Mouse (Mus musculus) kidney, embryonic 16.5 days (tissue): Measurements from ENCODE around the gene Utp3. TPM values are rescaled to one million over a fixed set of nuclear protein-coding genes. Genes with fewer than 3 reads are reported as not detected.
"Not testable (repeated sequence)": the region's sequence is repeated elsewhere in the genome, so short reads cannot be mapped to it uniquely, and the experiment has no call there.

Source experiments
- ATAC-seq: fragments of 200-750 bp; cut with Nextera tagmentation; 2 replicates; pipeline ENCODE4 v1.8.0; 2017; ENCODE audit warnings: moderate TSS enrichment; ENCODE audit not compliant: low FRiP score, low TSS enrichment
- H3K27ac ChIP-seq: fragments of 300-500 bp; sonication (generic); 2 replicates; pipeline ENCODE4 v1.5.1; 2014; ENCODE audit warnings: low read length
- H3K27me3 ChIP-seq: fragments of 300-500 bp; sonication (generic); 2 replicates; pipeline ENCODE4 v1.6.1; 2014; ENCODE audit warnings: low read length, control low read depth, mixed read lengths; ENCODE audit not compliant: insufficient read depth
- H3K36me3 ChIP-seq: fragments of 300-500 bp; sonication (generic); 2 replicates; pipeline ENCODE4 v1.6.1; 2014; ENCODE audit warnings: low read length, control low read depth, mixed read lengths; ENCODE audit not compliant: insufficient read depth
- H3K4me1 ChIP-seq: fragments of 300-500 bp; sonication (generic); 2 replicates; pipeline ENCODE4 v1.6.1; 2014; ENCODE audit warnings: low read length, control low read depth, mixed read lengths; ENCODE audit not compliant: insufficient read depth
- H3K4me2 ChIP-seq: fragments of 300-500 bp; sonication (generic); replicated peaks from 2 replicates; pipeline ENCODE4 v1.6.1; 2014; ENCODE audit warnings: low read depth, low read length
- H3K4me3 ChIP-seq: fragments of 300-500 bp; sonication (generic); 2 replicates; pipeline ENCODE4 v1.5.1; 2014; ENCODE audit warnings: mild to moderate bottlenecking, low read length
- H3K9ac ChIP-seq: fragments of 300-500 bp; sonication (generic); replicated peaks from 2 replicates; pipeline ENCODE4 v1.6.1; 2014; ENCODE audit warnings: low read length
- H3K9me3 ChIP-seq: fragments of 300-500 bp; sonication (generic); 2 replicates; pipeline ENCODE4 v1.6.1; 2016; ENCODE audit warnings: low read length, control low read depth
- WGBS: fragments of 180-500 bp; shearing (Covaris S2); extraction: QIAGEN DNeasy Blood & Tissue Kit; methylation state at CpG from one replicate; pipeline ENCODE4 v1.1.7; 2014; 5-methylcytosine and 5-hydroxymethylcytosine counted together
- polyA plus RNA-seq: library from polyadenylated mRNA; unstranded; fragments of >200 nt; fragmentation: Nextera tagmentation; extraction: Ambion mirVana; gene quantifications from 2 replicates; pipeline ENCODE4 v1.2.1, GENCODE M21; 2015

Gene Utp3
- 73.1 and 78.0 TPM in 2 replicates for polyA plus RNA-seq

DNA sequence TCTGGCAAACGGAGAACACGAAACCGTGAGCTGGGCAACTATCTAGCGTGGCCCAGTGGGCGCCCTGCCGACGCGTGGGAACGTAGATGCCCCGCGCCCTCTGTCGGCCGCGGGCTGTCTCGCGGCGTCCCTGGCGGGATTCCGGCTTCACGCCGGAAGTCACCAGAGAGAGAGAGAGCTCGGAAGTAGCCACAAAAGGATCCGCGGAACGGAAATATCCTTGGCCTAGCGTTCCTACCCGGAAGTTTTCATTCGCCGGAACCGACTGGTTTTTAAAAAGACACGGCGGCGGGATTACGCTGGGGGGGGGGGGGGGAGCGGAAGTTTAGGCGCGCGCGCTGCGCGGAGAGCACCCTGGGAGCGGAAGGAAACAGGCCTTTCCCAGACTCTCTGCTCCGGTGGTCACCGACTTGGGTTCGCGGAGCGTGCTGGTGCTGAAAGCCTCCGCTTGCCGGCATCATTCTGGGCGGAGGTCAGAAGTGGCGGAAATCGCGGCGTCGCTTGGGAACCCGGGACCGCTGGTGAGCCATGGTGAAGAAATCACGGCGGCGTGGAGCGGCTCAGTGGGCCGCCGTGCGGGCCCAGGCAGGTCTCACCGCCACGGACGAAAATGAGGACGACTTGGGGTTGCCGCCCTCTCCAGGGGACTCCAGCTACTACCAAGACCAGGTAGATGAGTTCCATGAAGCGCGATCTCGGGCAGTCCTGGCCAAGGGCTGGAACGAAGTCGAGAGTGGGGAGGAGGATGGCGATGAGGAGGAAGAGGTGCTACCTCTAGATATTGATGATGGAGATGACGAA is at the start of gene Utp3:
Utp3 (plus strand) TSS at position 377 of the 801 bp plus-strand sequence.
- peak within 1 kb of the TSS; percentile 93 for H3K4me2 ChIP-seq
- H3K36me3 ChIP-seq = peaks cover 8% of the 10 kb centered on the region; the same call in 1 of the 2 replicates
- peak within 1 kb of the TSS; percentile 98 for H3K27ac ChIP-seq
- ATAC-seq = peak; percentile 98
- H3K9ac ChIP-seq = peak within 1 kb of the TSS; percentile 95
- H3K4me3 ChIP-seq = peak within 1 kb of the TSS; percentile 72
- H3K9me3 ChIP-seq = no peaks in the 10 kb centered on the region
- 0% methylated on average over 59 of the region's 76 CpGs for WGBS
- H3K4me1 ChIP-seq = peaks cover 16% of the 10 kb centered on the region
- no peaks in the 10 kb centered on the region for H3K27me3 ChIP-seq

DNA sequence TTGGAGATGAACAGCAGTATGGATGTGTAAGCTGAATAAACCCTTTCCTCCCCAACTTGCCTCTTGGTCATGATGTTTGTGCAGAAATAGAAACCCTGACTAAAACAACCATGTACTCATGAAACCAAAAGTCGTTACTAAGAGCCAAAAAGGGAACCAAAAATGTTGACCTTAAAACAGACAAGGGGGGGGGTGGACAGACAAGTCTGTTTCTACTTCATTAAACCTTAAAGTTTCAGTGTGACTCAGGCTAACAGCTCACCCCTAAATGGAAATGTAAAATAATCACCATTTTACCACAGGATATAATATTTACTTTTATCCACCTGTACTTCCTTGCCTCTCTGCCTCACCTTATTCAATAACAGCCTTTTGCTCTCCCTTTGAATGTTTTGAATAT is 45.7 kb upstream of the Utp3 start:
- 48% methylated on average over 1 of the region's 1 CpGs for WGBS
- H3K4me3 ChIP-seq = no peak overlapping the region
- no peak overlapping the region for H3K27ac ChIP-seq
- no peaks in the 10 kb centered on the region for H3K27me3 ChIP-seq
- no peaks in the 10 kb centered on the region for H3K9me3 ChIP-seq
- no peaks in the 10 kb centered on the region for H3K4me1 ChIP-seq
- no peaks in the 10 kb centered on the region for H3K36me3 ChIP-seq
- no peak for ATAC-seq
- no peak overlapping the region for H3K9ac ChIP-seq
- H3K4me2 ChIP-seq = no peak overlapping the region

DNA sequence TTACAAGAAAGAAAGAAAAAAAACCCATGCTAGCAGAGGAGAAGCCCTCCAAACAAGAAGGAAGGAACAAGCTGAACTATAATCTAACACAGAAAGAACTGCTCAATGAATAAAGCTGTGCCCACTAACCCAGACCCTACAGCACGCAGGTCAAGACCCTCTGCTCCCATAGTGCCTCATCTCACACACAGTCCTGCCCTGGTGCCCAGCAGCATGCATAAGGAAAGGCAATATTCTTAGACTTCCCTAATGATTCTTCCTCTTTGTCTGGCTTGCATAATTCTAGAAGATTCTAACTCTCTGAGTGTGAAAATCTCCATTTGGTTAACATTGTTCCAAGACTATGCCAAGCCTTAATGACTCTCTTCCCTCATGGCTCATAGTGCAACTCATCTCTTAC is 45.3 kb upstream of the Utp3 start:
- Histone ChIP-seq H3K9ac (no peak overlapping the region), H3K4me3 (no peak overlapping the region), H3K9me3 (no peaks in the 10 kb centered on the region), H3K4me1 (no peaks in the 10 kb centered on the region), H3K4me2 (no peak overlapping the region), H3K27ac (no peak overlapping the region), H3K36me3 (no peaks in the 10 kb centered on the region), H3K27me3 (no peaks in the 10 kb centered on the region)
- WGBS = 88% methylated on average over 1 of the region's 1 CpGs
- no peak for ATAC-seq

DNA sequence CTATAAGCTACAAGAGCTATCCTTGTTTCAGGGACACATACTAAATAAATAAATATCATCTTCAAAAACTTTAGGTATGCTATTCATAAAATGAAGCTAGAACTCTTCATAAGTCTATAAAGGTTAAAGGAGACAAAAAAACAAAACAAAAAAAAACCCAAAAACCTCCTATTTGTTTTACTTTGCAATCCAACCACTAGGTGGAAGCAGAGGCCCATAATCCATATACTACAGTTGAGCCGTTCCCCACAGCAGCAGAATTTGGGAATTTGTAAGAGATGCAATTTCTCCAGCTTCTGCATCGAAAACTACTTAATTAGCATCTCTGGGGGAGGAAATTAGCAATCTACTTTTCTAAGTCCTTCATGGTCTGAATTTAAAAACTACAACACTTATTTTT is 35.0 kb upstream of the Utp3 start:
- Histone ChIP-seq H3K9ac (no peak overlapping the region), H3K4me1 (no peaks in the 10 kb centered on the region), H3K27me3 (no peaks in the 10 kb centered on the region), H3K4me3 (no peak overlapping the region), H3K4me2 (no peak overlapping the region), H3K27ac (no peak overlapping the region), H3K36me3 (no peaks in the 10 kb centered on the region), H3K9me3 (no peaks in the 10 kb centered on the region)
- no peak; the same call in 1 of the 2 replicates for ATAC-seq
- WGBS = 3% methylated on average over 2 of the region's 2 CpGs

DNA sequence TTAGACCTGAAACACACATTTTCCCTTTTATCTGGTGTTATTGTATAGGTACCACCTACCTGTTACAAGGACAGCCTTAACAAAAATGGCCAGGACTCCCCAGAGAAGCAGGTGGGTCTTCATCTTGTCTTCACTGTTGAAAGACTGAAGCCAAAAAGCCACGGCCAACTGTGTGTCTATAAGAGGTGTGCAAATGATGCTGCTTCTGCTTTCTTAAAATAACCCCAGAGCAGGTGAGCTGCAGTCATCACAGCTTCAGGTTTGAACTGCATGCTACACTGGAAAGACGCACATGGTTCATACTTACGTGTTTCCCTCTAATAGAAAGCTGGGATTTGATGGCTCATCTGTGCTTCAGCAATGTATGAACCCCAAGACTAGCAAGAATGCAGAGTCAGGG is 26.6 kb upstream of the Utp3 start, which contains the start of gene Jchain:
Jchain (minus strand) TSS at position 235 of the 400 bp plus-strand sequence.
- 88% methylated on average over 3 of the region's 3 CpGs for WGBS
- Histone ChIP-seq H3K9ac (no peak within 1 kb of the TSS), H3K27ac (no peak within 1 kb of the TSS), H3K27me3 (no peaks in the 10 kb centered on the region), H3K4me3 (no peak within 1 kb of the TSS), H3K9me3 (no peaks in the 10 kb centered on the region), H3K4me1 (no peaks in the 10 kb centered on the region), H3K36me3 (no peaks in the 10 kb centered on the region), H3K4me2 (no peak within 1 kb of the TSS)
- ATAC-seq = no peak

DNA sequence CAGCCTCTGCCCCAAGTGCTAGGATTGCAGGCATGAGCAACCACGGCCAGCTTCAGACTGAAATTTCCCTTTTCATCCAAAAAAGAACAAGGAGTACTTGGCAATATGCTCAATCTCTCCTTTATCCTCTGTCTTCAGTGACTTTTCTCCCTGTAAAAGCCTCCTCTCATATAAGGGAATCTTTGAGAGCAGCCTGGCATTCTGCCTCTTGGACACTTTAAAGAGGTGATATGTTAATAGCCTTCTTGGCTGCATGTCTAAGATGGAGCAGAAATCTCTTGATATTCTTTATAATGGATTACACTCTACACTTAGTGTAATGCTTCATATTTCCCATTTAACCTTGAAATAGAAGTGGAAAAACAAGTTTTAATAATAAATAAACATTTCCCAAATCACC is 23.4 kb upstream of the Utp3 start:
- no peak overlapping the region for H3K27ac ChIP-seq
- H3K27me3 ChIP-seq = no peaks in the 10 kb centered on the region
- no peak overlapping the region for H3K4me2 ChIP-seq
- H3K9me3 ChIP-seq = no peaks in the 10 kb centered on the region
- H3K4me1 ChIP-seq = no peaks in the 10 kb centered on the region
- H3K4me3 ChIP-seq = no peak overlapping the region
- WGBS = 64% methylated on average over 1 of the region's 1 CpGs
- ATAC-seq = no peak
- no peak overlapping the region for H3K9ac ChIP-seq
- H3K36me3 ChIP-seq = no peaks in the 10 kb centered on the region

DNA sequence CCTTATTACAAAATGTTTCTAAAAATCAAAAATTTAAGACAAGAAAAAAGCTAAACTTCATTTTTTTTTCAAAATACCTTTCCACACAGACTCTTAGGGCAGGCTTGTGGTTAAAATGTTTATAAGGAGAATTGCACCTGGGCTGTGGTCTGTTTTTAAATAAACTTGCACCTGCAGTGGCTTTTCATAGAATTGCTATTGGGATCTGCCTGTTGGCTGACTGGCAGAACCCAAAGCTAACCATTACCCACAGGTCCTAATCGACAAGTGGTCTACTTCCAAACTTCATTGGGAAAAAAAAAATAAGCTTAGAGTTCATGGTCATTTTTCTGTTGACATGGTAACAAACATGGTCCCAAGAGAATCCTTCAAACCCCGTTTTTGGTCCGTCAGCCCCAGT is 19.6 kb upstream of the Utp3 start:
- Histone ChIP-seq H3K36me3 (no peaks in the 10 kb centered on the region), H3K9me3 (no peaks in the 10 kb centered on the region), H3K4me1 (no peaks in the 10 kb centered on the region), H3K9ac (no peak overlapping the region), H3K27me3 (no peaks in the 10 kb centered on the region), H3K4me3 (no peak overlapping the region), H3K27ac (no peak overlapping the region), H3K4me2 (no peak overlapping the region)
- ATAC-seq = no peak
- 69% methylated on average over 3 of the region's 3 CpGs for WGBS

DNA sequence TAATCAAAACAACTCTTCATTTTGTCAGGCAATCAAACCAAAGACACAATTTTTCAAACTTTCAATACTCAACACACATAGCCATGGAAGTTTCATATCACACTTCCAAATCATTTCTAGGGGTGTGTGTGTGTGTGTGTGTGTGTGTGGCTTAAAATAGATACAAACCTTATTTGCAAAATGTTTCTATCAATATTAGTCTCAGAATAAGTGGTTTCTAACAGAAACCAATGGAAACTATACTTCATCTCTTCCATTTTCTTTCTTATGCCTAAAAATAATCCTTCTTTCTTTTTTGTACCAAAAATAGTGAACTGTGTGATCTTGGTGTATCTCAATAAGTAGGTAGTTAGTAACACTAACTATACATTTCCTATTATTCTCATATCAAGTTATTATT is 13.4 kb upstream of the Utp3 start:
- H3K4me2 ChIP-seq = no peak overlapping the region
- no peaks in the 10 kb centered on the region for H3K36me3 ChIP-seq
- no peak overlapping the region for H3K9ac ChIP-seq
- no peak overlapping the region for H3K27ac ChIP-seq
- no peaks in the 10 kb centered on the region for H3K27me3 ChIP-seq
- no peaks in the 10 kb centered on the region for H3K9me3 ChIP-seq
- no peak overlapping the region for H3K4me3 ChIP-seq
- H3K4me1 ChIP-seq = no peaks in the 10 kb centered on the region
- no peak for ATAC-seq

DNA sequence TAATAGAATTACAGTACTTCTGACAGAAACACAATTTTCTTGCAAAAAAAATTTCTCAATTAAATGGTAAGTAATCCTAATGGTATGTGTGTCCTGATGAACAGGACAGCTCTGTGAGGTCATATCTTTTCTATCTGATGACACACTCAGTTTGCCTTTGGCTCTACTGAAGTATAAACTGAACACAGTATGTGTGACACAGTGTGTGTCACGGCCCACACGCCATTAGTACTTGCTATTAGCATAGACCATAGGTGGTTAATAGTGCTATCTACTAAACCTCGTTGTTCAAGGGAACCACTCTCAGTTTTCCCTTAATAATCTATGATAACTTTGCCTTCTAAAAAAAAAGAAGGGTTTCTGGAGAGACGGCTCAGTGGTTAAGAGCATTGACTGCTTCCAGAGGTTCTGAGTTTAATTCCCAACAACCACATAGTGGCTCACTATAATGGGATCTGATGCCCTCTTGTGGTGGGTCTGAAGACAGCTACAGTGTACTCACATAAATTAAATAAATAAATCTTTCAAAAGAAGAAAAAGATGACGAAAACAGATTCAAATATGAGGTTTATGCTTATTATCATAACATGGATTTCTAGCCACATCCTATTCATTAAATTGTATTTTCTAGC is 11.5 kb upstream of the Utp3 start:
- Histone ChIP-seq H3K4me1 (no peaks in the 10 kb centered on the region), H3K9ac (no peak overlapping the region), H3K4me3 (no peak overlapping the region), H3K9me3 (no peaks in the 10 kb centered on the region), H3K27ac (no peak overlapping the region), H3K27me3 (no peaks in the 10 kb centered on the region), H3K36me3 (no peaks in the 10 kb centered on the region), H3K4me2 (no peak overlapping the region)
- ATAC-seq = peak; percentile 76; the same call in 1 of the 2 replicates
- 60% methylated on average over 5 of the region's 5 CpGs for WGBS

DNA sequence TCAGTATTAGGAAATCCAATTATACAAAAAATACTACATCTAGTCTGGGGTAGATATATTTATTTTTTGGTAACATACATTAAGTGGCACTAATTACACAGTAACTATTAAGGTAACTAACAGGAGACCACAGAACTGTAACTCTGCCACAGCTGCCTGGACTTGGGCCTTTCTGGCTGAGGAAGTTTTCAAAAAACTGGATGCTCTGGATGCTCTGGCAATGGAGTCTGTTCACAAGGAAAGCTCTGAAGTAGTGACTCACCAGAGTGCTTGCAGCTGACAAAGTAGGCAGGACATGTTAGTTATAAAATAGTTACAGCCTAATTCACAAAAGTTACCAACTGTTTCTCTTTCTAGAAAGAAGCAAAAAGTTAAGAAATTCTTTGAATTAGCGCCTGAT is 9.9 kb upstream of the Utp3 start:
- H3K36me3 ChIP-seq, H3K4me1 ChIP-seq, H3K4me2 ChIP-seq, H3K4me3 ChIP-seq, ATAC-seq, H3K9ac ChIP-seq, H3K9me3 ChIP-seq, H3K27me3 ChIP-seq, H3K27ac ChIP-seq: not testable (repeated sequence)
- WGBS = 88% methylated on average over 1 of the region's 1 CpGs
